8 mouse cellular contexts compared by ENCODE assay signal in genomic region chr8:121113261-121113660, GRCm38 (mm10). TPM values are rescaled to one million over a fixed set of nuclear protein-coding genes. Genes with fewer than 3 reads are reported as not detected.
A peak's percentile ranks its signal among the peaks of the same experiment; 100 is the strongest.
DNase-seq lines count a peak whose midpoint lies in the region; ATAC-seq and TF ChIP-seq lines count a peak whose summit lies in the region.

No protein-coding gene starts in this region.

- no peak overlapping the region for H3K4me3 ChIP-seq in cortical plate, adult 2 months (ENCODE audit: insufficient read depth, low read length)
- no peak overlapping the region for H3K4me3 ChIP-seq in intestine, embryonic 16.5 days (ENCODE audit: low read length)
- no peak overlapping the region for H3K4me3 ChIP-seq in midbrain, embryonic 10.5 days

- no peak overlapping the region for H3K4me2 ChIP-seq in intestine, embryonic 16.5 days (ENCODE audit: low read depth, low read length)

- H3K9me3 ChIP-seq in intestine, embryonic 16.5 days (ENCODE audit: control insufficient read depth, low read length): 0 out of 2 replicates have a peak, but pooled peaks cover 3% of the 10 kb centered on the region
- H3K9me3 ChIP-seq in midbrain, embryonic 10.5 days (replicated peaks): no peaks in the 10 kb centered on the region

- H3K9ac ChIP-seq in intestine, embryonic 16.5 days (ENCODE audit: low read depth, low read length): no peak overlapping the region

- WGBS in intestine, embryonic 16.5 days: 1% methylated on average over 21 of the region's 21 CpGs
- 1% methylated on average over 21 of the region's 21 CpGs for WGBS in midbrain, embryonic 10.5 days

- intact Hi-C loops in left cerebral cortex, postnatal 25 days (cut with DNase I): loop anchor here (1.0 kb wide), 2 partner anchors 280 to 400 kb away; no protein-coding TSS in a partner anchor

- H3K36me3 ChIP-seq in intestine, embryonic 16.5 days (ENCODE audit: control insufficient read depth, insufficient read depth, low read length): no peaks in the 10 kb centered on the region
- H3K36me3 ChIP-seq in midbrain, embryonic 10.5 days: no peaks in the 10 kb centered on the region

- peak; percentile 99 for TF ChIP-seq CTCF in cortical plate, adult 2 months (IDR thresholded peaks at IDR 0.05; ENCODE audit: extremely low read depth, insufficient read depth, low read length)

- ATAC-seq in intestine, embryonic 16.5 days: peak; percentile 66

- H3K27me3 ChIP-seq in intestine, embryonic 16.5 days (replicated peaks; ENCODE audit: control insufficient read depth, insufficient read depth, low read length): peaks cover 46% of the 10 kb centered on the region
- H3K27me3 ChIP-seq in midbrain, embryonic 10.5 days (ENCODE audit: low read depth, poor library complexity, severe bottlenecking): peaks cover 94% of the 10 kb centered on the region

- TF ChIP-seq POLR2A in cortical plate, adult 2 months (IDR thresholded peaks at IDR 0.05; ENCODE audit: extremely low read depth, insufficient read depth, low read length): no peak

- H3K4me1 ChIP-seq in cortical plate, adult 2 months (ENCODE audit: control insufficient read depth, insufficient read depth, low read length): no peaks in the 10 kb centered on the region
- peaks cover 15% of the 10 kb centered on the region for H3K4me1 ChIP-seq in intestine, embryonic 16.5 days (ENCODE audit: control insufficient read depth, insufficient read depth, low read length)
- H3K4me1 ChIP-seq in midbrain, embryonic 10.5 days: peaks cover 35% of the 10 kb centered on the region

- DNase-seq in adrenal gland, adult (ENCODE audit: inconsistent age in 2 of 2, low spot score in 1 of 2): peak; percentile 94 to 99
- peak; percentile 94 for DNase-seq in gastrocnemius, postnatal 10 days
- DNase-seq in left cerebral cortex, postnatal 25 days (ENCODE audit: low spot score in 2 of 2): peak; percentile 95 to 97
- peak; percentile 93 for DNase-seq in midbrain, embryonic 10.5 days (ENCODE audit: low spot score)
- DNase-seq in right cerebral cortex, postnatal 4 days: peak; percentile 96
- peak; percentile 87 for DNase-seq in yolk sac, embryonic 10.5 days (ENCODE audit: low spot score)

- no peak overlapping the region for H3K27ac ChIP-seq in cortical plate, adult 2 months (ENCODE audit: insufficient read depth, low read length)
- no peak overlapping the region for H3K27ac ChIP-seq in intestine, embryonic 16.5 days (ENCODE audit: low read length)
- no peak overlapping the region for H3K27ac ChIP-seq in midbrain, embryonic 10.5 days (replicated peaks)

RNA-seq across cellular contexts. Expression of gene Foxc2, which starts 2.7 kb away (rescaled TPM):
- 0.79 and 1.3 TPM in 2 replicates for polyA plus RNA-seq in cortical plate, adult 2 months (2012; rRNA removed)
- 1 to 10 TPM in 1 of 2 experiments, under 1 TPM in 1; 0.78 to 1.1 TPM for total RNA-seq in gastrocnemius, postnatal 10 days (2021)
- polyA plus RNA-seq in intestine, embryonic 16.5 days (2015; fragmentation: Nextera tagmentation; extraction: Ambion mirVana): 0.20 and 0.22 TPM in 2 replicates
- total RNA-seq in left cerebral cortex, postnatal 25 days (2021): 1 to 10 TPM; 1.8 to 2.1 TPM
- 5.1 and 6.1 TPM in 2 replicates for polyA plus RNA-seq in midbrain, embryonic 10.5 days (2016; fragmentation: Nextera tagmentation; extraction: Ambion mirVana)

RNA-seq across cellular contexts. Expression of gene Mthfsd, which starts 5.1 kb away (rescaled TPM):
- polyA plus RNA-seq in cortical plate, adult 2 months (2012; rRNA removed): 95.8 and 108 TPM in 2 replicates
- 10 to 100 TPM; 13.0 to 17.7 TPM for total RNA-seq in gastrocnemius, postnatal 10 days (2021)
- polyA plus RNA-seq in intestine, embryonic 16.5 days (2015; fragmentation: Nextera tagmentation; extraction: Ambion mirVana): 48.9 TPM in 2 replicates
- 10 to 100 TPM; 38.3 to 40.7 TPM for total RNA-seq in left cerebral cortex, postnatal 25 days (2021)
- 66.3 and 66.8 TPM in 2 replicates for polyA plus RNA-seq in midbrain, embryonic 10.5 days (2016; fragmentation: Nextera tagmentation; extraction: Ambion mirVana)

RNA-seq across cellular contexts. Expression of gene Foxl1, which starts 14.5 kb away (rescaled TPM):
- 0.04 TPM in 1 of 2 replicates, not detected in the other for polyA plus RNA-seq in cortical plate, adult 2 months (2012; rRNA removed)
- under 1 TPM; 0.09 to 0.27 TPM for total RNA-seq in gastrocnemius, postnatal 10 days (2021)
- polyA plus RNA-seq in intestine, embryonic 16.5 days (2015; fragmentation: Nextera tagmentation; extraction: Ambion mirVana): 5.2 and 5.8 TPM in 2 replicates
- under 1 TPM; 0.16 to 0.30 TPM for total RNA-seq in left cerebral cortex, postnatal 25 days (2021)
- 1.1 TPM in 2 replicates for polyA plus RNA-seq in midbrain, embryonic 10.5 days (2016; fragmentation: Nextera tagmentation; extraction: Ambion mirVana)

RNA-seq across cellular contexts. Expression of gene Foxf1, which starts 29.1 kb away (rescaled TPM):
- polyA plus RNA-seq in cortical plate, adult 2 months (2012; rRNA removed): 1.8 and 1.9 TPM in 2 replicates
- under 1 TPM; 0.16 to 0.27 TPM for total RNA-seq in gastrocnemius, postnatal 10 days (2021)
- polyA plus RNA-seq in intestine, embryonic 16.5 days (2015; fragmentation: Nextera tagmentation; extraction: Ambion mirVana): 86.9 and 88.3 TPM in 2 replicates
- 1 to 10 TPM in 1 of 2 experiments, under 1 TPM in 1; 0.87 to 1.1 TPM for total RNA-seq in left cerebral cortex, postnatal 25 days (2021)
- 0.17 and 1.1 TPM in 2 replicates for polyA plus RNA-seq in midbrain, embryonic 10.5 days (2016; fragmentation: Nextera tagmentation; extraction: Ambion mirVana)
